Mouse (Mus musculus): ENCODE measurements around the gene Tmem106c.

DNA sequence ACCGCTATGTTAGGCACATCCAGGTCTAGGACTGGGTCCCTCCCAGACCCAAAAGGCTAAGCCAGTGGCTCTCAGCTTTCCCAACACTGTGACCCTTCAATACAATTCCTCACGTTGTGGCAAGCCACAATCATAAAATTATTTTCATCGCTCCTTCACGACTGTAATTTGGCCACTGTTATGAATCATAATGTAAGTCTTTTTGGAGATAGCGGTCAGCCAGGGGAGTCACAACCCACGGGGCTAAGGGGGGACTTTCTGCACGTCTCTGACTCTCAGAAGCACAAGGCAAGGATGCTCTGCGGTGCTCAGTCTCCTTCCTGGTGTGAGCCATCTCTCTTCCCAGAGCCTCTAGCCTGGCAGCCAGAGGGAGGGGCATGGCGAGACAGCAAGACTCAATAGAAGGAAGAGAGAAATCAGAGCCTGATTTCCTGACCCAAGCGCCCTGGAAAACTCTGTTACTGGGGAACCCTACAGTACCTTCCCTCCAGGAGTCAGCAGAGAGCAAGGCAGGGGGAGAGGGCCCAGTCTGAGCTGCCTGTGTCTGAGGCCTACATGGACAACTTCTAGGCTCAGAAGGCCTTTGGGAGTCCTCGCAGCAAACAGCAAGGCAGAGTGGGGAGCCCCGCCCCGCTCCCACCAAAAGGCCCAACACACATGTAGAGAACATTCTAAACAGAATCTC is 28.2 kb downstream of the Tmem106c start:
- TF ChIP-seq CTCF (IDR thresholded peaks at IDR 0.05; ENCODE audit: borderline replicate concordance, insufficient read depth, low read length) (no peak), POLR2A (IDR thresholded peaks at IDR 0.05; ENCODE audit: low read depth, low read length) (no peak)

Data from embryonic fibroblast, embryonic 13.5 days (primary cell).